Mouse (Mus musculus) cortical plate, adult 2 months (tissue): ENCODE results near the gene Fuom.

Source experiments
- CTCF ChIP-seq: fragments of 200-500 bp; IDR thresholded peaks from 2 replicates; pipeline ENCODE4 v1.5.1; 2011; ENCODE audit warnings: mild to moderate bottlenecking, control low read depth, low read length; ENCODE audit not compliant: insufficient read depth; ENCODE audit errors: extremely low read depth
- POLR2A ChIP-seq: fragments of 200-500 bp; IDR thresholded peaks from 2 replicates; pipeline ENCODE4 v1.6.1; 2011; ENCODE audit warnings: mild to moderate bottlenecking, low read length, control low read depth; ENCODE audit not compliant: insufficient read depth; ENCODE audit errors: extremely low read depth

DNA sequence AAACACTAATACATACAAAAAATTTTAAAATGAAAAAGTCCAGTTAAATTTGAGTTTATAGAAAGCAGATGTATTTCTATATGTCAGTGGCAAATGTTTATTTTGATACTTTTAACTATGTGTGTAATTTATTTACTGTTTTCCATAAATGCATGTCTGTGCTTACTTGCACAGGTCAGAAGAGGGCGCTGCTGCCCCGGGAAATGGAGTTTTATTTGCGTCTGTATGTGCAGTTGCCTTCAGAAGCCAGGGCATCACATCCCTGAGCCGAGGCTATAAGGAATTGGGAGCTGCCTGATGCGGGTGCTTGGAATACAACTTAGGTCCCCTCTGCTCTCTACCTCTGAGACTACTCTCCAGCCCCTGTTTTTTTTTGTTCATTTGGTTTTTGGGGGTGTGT is 23.5 kb downstream of the Fuom start:
- 0 out of 2 replicates have a peak, but pooled peaks have one; percentile 17 for TF ChIP-seq POLR2A
- TF ChIP-seq CTCF, result peak; percentile 94
